Mouse (Mus musculus) heart, embryonic 11.5 days (tissue): ENCODE data around the gene Car6. TPM values are rescaled to one million over a fixed set of nuclear protein-coding genes. Genes with fewer than 3 reads are reported as not detected.

Source experiments
- ATAC-seq: fragments of 200-750 bp; cut with Nextera tagmentation; replicated peaks from 2 replicates; pipeline ENCODE4 v1.8.0; 2017; ENCODE audit warnings: moderate library complexity; ENCODE audit not compliant: insufficient number of reproducible peaks, low FRiP score, low TSS enrichment
- H3K27ac ChIP-seq: fragments of 300-500 bp; sonication (generic); 2 replicates; pipeline ENCODE4 v1.5.1; 2014; ENCODE audit warnings: mild to moderate bottlenecking, low read depth, low read length
- H3K27me3 ChIP-seq: fragments of 300-500 bp; sonication (generic); 2 replicates; pipeline ENCODE4 v1.6.1; 2014; ENCODE audit warnings: mild to moderate bottlenecking, low read length, mixed read lengths; ENCODE audit not compliant: control insufficient read depth, insufficient read depth
- H3K36me3 ChIP-seq: fragments of 300-500 bp; sonication (generic); 2 replicates; pipeline ENCODE4 v1.6.1; 2014; ENCODE audit warnings: mild to moderate bottlenecking, low read length, moderate library complexity, mixed read lengths; ENCODE audit not compliant: control insufficient read depth, insufficient read depth
- H3K4me1 ChIP-seq: fragments of 300-500 bp; sonication (generic); 2 replicates; pipeline ENCODE4 v1.6.1; 2014; ENCODE audit warnings: low read length; ENCODE audit not compliant: control insufficient read depth, insufficient read depth
- H3K4me2 ChIP-seq: fragments of 300-500 bp; sonication (generic); 2 replicates; pipeline ENCODE4 v1.6.1; 2014; ENCODE audit warnings: mild to moderate bottlenecking, moderate library complexity
- H3K4me3 ChIP-seq: fragments of 300-500 bp; sonication (generic); 2 replicates; pipeline ENCODE4 v1.5.1; 2014; ENCODE audit warnings: low read depth, low read length
- H3K9ac ChIP-seq: fragments of 300-500 bp; sonication (generic); 2 replicates; pipeline ENCODE4 v1.6.1; 2014; ENCODE audit warnings: mild to moderate bottlenecking, low read depth, low read length, moderate library complexity
- H3K9me3 ChIP-seq: fragments of 300-500 bp; sonication (generic); replicated peaks from 2 replicates; pipeline ENCODE4 v1.6.1; 2016; ENCODE audit warnings: low read length; ENCODE audit not compliant: control insufficient read depth
- WGBS: fragments of 180-500 bp; shearing (Covaris S2); extraction: QIAGEN DNeasy Blood & Tissue Kit; methylation state at CpG from one replicate; pipeline ENCODE4 v1.1.7; 2014; ENCODE audit not compliant: insufficient replicate concordance; 5-methylcytosine and 5-hydroxymethylcytosine counted together
- polyA plus RNA-seq: library from polyadenylated mRNA; unstranded; fragments of >200 nt; fragmentation: Nextera tagmentation; extraction: Ambion mirVana; gene quantifications from 2 replicates; pipeline ENCODE4 v1.2.1, GENCODE M21; 2014

Car6 gene
- polyA plus RNA-seq, 1 experiment from 2014 or later: not detected

GRCm38 (mm10) chr4:150164875-150165274 lies 36.3 kb downstream of the Car6 start:
- Histone ChIP-seq H3K27ac (no peak overlapping the region), H3K27me3 (peaks cover 6% of the 10 kb centered on the region; the same call in 1 of the 2 replicates), H3K4me3 (no peak overlapping the region), H3K9ac (no peak overlapping the region), H3K36me3 (no peaks in the 10 kb centered on the region), H3K9me3 (peaks cover 2% of the 10 kb centered on the region; the same call in 1 of the 2 replicates), H3K4me1 (no peaks in the 10 kb centered on the region), H3K4me2 (0 out of 2 replicates have a peak overlapping the region, but pooled peaks have one; percentile 11)
- ATAC-seq: no peak
- 31% methylated on average over 13 of the region's 13 CpGs for WGBS

- Histone ChIP-seq H3K36me3 (no peaks in the 10 kb centered on the region), H3K4me3 (no peak overlapping the region), H3K4me1 (no peaks in the 10 kb centered on the region), H3K9me3 (peaks cover 2% of the 10 kb centered on the region; the same call in 1 of the 2 replicates), H3K27me3 (peaks cover 6% of the 10 kb centered on the region; the same call in 1 of the 2 replicates), H3K9ac (no peak overlapping the region), H3K4me2 (no peak overlapping the region), H3K27ac (no peak overlapping the region)
- ATAC-seq: no peak
- WGBS: 62% methylated on average over 13 of the region's 13 CpGs
These were observed 38.5 kb downstream of the Car6 start for GRCm38 (mm10) chr4:150162561-150163169.

GRCm38 (mm10) chr4:150159458-150159857 lies 41.7 kb downstream of the Car6 start:
- Histone ChIP-seq H3K27me3 (no peaks in the 10 kb centered on the region; the same call in 1 of the 2 replicates), H3K27ac (no peak overlapping the region), H3K4me1 (no peaks in the 10 kb centered on the region), H3K9me3 (peaks cover 2% of the 10 kb centered on the region; the same call in 1 of the 2 replicates), H3K4me2 (no peak overlapping the region), H3K9ac (no peak overlapping the region), H3K4me3 (no peak overlapping the region), H3K36me3 (no peaks in the 10 kb centered on the region)
- no peak for ATAC-seq
- WGBS: 62% methylated on average over 2 of the region's 2 CpGs

GRCm38 (mm10) chr4:150157348-150157882 lies 43.7 kb downstream of the Car6 start:
- Histone ChIP-seq H3K36me3 (no peaks in the 10 kb centered on the region), H3K4me1 (no peaks in the 10 kb centered on the region), H3K4me2 (no peak overlapping the region), H3K9ac (no peak overlapping the region), H3K27ac (no peak overlapping the region), H3K9me3 (no peaks in the 10 kb centered on the region), H3K27me3 (no peaks in the 10 kb centered on the region; the same call in 1 of the 2 replicates), H3K4me3 (no peak overlapping the region)
- ATAC-seq: no peak
- 52% methylated on average over 14 of the region's 14 CpGs for WGBS

GRCm38 (mm10) chr4:150155731-150156130 lies 45.4 kb downstream of the Car6 start:
- no peaks in the 10 kb centered on the region for H3K36me3 ChIP-seq
- ATAC-seq: no peak
- H3K27ac ChIP-seq: no peak overlapping the region
- no peaks in the 10 kb centered on the region for H3K9me3 ChIP-seq
- WGBS: 64% methylated on average over 4 of the region's 4 CpGs
- no peak overlapping the region for H3K9ac ChIP-seq
- H3K4me1 ChIP-seq: no peaks in the 10 kb centered on the region
- H3K27me3 ChIP-seq: no peaks in the 10 kb centered on the region; the same call in 1 of the 2 replicates
- no peak overlapping the region for H3K4me2 ChIP-seq
- H3K4me3 ChIP-seq: no peak overlapping the region

GRCm38 (mm10) chr4:150155301-150155700 lies 45.8 kb downstream of the Car6 start:
- 81% methylated on average over 4 of the region's 4 CpGs for WGBS
- no peak for ATAC-seq
- no peak overlapping the region for H3K4me2 ChIP-seq
- H3K4me3 ChIP-seq: no peak overlapping the region
- H3K27me3 ChIP-seq: no peaks in the 10 kb centered on the region; the same call in 1 of the 2 replicates
- H3K9ac ChIP-seq: no peak overlapping the region
- H3K4me1 ChIP-seq: no peaks in the 10 kb centered on the region
- H3K27ac ChIP-seq: no peak overlapping the region
- H3K36me3 ChIP-seq: no peaks in the 10 kb centered on the region
- no peaks in the 10 kb centered on the region for H3K9me3 ChIP-seq

- H3K9ac ChIP-seq: no peak overlapping the region
- ATAC-seq: 0 out of 2 replicates have a peak, but pooled peaks have one; percentile 18
- H3K9me3 ChIP-seq: peaks cover 5% of the 10 kb centered on the region; the same call in 1 of the 2 replicates
- H3K36me3 ChIP-seq: no peaks in the 10 kb centered on the region
- H3K4me3 ChIP-seq: no peak overlapping the region
- H3K4me2 ChIP-seq: no peak overlapping the region
- H3K4me1 ChIP-seq: no peaks in the 10 kb centered on the region
- no peaks in the 10 kb centered on the region; the same call in 1 of the 2 replicates for H3K27me3 ChIP-seq
- no peak overlapping the region for H3K27ac ChIP-seq
- 61% methylated on average over 8 of the region's 8 CpGs for WGBS
These were observed 48.6 kb downstream of the Car6 start for GRCm38 (mm10) chr4:150152483-150152882.

- Histone ChIP-seq H3K27ac (no peak overlapping the region), H3K4me2 (no peak overlapping the region), H3K4me3 (no peak overlapping the region), H3K9ac (no peak overlapping the region), H3K27me3 (no peaks in the 10 kb centered on the region), H3K9me3 (peaks cover 5% of the 10 kb centered on the region; the same call in 1 of the 2 replicates), H3K36me3 (no peaks in the 10 kb centered on the region), H3K4me1 (no peaks in the 10 kb centered on the region)
- ATAC-seq: no peak
- 65% methylated on average over 7 of the region's 7 CpGs for WGBS
These were observed 50.1 kb downstream of the Car6 start for GRCm38 (mm10) chr4:150151045-150151444.
